Mouse (Mus musculus): Measurements from ENCODE around the gene Zc3h6.

Zc3h6 gene

DNA sequence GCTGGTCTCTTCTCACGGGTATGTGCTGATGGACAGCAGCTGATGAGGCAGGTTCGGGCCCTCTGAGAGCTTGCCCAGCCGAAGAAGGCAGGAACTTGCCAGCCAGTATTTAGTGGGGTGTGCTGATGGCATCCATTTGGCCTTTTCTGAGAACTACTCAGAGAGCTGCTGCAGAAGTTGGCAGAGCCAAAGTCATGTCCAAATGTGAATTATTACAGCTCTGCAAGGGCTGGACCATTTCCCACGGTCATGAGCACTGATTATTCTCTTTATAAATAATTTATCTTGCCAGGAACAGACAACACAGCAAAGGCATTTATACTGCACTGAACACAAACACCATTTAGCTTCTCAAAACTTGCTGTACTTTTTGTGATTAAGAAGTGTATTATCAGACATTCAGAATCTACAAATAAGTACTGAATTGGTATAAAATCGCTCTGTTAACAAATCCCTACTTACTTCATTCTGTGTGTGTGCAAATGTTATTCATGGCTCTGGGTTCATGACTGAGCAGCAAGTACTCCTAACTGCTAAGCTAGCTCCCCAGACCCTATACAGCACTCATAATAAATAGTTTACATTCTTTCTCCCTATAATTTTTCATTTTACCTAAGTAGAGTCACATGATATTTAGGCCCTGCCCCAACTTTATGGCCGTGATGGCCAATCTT, 79.1 kb downstream of the Zc3h6 start:
- WGBS, result 64% methylated on average over 6 of the region's 6 CpGs

DNA sequence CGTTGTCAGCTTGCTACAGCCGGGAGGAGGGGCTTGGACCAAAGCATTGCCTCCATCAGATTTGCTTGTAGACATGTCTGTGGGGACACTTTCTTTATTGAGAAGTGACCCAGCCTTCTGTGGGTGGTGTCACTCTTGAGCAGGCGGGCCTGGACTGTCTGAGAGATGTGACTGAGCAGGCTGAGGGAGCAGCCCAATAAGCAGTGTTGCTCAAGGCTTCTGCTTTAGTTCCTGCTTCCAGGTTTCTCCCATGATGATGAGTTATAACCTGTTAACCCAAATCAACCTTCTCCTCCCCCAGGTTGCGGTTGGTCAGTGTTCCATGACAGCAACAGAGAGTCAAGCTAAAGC, 79.6 kb downstream of the Zc3h6 start:
- 89% methylated on average over 4 of the region's 4 CpGs for WGBS

DNA sequence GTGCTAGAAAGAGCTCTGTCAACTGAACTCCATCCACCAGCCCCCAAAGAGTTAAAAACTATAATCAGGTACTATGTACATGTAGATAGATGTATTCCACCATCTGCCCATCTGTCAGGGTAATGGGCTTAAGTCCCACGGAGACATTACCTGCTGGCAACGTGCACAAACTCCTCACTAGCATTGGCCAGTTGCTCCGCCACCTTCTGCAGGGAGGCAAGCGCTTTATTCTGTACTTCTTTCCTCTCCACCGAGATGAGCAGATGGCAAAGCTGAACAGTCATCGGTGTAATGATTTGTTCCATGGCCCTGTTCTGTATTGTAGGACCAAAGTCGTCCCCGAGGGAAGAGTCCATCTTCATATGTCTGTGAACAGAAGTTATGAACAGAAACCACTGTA, 80.6 kb downstream of the Zc3h6 start, which contains the start of gene Vinac1:
Gene Vinac1, minus strand, starts transcription at position 362 of the 400 bp plus-strand sequence.
- WGBS, result 78% methylated on average over 8 of the region's 8 CpGs

DNA sequence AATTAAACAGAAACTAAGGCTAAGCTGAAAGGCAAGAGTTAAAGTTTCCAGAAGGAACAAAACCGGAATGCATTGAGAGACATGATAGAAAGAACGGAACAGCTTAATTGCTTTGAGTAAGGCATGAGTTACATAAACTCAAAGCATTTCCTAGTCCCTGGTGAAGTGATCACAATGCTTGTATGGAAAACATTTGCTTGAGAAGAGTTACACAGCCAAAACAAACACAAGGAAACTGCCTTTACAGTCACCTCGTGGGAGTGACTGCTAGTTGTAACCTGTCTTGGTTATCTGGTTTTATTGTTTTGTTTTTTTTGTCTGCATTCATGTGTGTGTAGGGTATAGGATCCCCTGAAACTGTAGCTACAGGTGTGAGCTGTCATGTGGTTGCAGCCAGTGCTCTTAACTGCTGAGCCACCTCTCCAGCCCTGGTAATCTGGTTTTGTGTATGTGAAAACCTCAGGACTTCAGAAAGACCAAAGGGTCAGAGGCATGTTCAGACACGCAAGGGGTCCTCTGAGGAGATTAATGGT, 85.3 kb downstream of the Zc3h6 start:
- 70% methylated on average over 4 of the region's 4 CpGs for WGBS

DNA sequence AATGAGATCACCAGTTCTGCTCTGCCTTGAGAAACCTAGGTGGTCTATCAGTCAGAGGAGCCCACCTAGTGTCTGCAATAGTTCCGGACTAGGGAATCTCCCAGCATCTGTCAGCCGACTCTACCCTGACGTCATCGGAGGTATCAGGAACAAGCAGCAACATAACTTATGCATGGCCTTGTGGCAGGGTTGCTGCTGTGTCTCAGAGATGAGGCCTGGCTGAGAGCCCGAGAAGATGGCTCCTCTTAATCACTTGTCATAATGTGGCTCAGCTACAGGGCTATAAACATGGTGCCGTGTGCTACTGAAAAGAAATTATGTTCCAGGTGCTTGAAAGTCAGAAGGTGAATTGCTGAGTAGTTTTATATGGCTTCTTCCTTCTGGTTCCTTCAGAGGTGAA, 88.5 kb downstream of the Zc3h6 start:
- 91% methylated on average over 6 of the region's 6 CpGs for WGBS

DNA sequence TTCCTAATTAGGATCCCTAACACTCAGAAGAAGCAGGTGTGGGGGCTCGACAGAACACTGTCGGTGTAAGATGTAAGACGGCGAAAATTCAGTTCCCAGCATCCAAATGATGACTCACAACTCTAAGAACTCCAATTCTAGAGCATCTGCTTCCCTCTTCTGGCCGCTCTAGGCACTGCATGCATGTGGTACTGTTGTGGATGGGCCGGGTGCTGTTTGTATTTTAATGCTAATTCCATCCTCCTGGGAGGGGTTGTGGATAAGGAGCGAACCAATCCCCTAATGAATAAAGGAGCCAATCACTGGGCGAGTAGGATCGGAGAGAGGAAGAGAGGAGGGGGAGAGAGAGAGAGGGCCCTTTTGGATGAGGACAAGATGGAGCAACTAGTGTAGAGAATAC, 89.4 kb downstream of the Zc3h6 start:
- 50% methylated on average over 9 of the region's 9 CpGs for WGBS

DNA sequence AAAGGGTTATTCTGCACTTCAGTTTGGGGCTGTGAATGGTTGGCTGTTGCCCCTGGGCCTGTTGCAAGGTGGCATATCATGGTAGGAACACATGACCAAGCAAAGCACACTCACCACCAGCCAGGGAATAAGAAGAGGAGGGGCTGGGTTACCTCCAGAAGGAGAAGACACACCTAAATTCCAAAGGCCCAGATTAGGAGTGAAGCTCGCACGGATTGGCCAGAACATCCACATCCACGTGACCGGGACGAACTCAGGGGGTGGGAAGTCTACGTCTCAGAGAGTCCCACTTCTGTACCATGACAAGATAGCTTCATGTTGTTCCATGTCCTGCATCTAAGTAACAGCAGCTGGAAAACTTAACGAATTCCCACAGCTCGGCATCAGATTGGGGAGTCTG, 90.1 kb downstream of the Zc3h6 start:
- WGBS, result 97% methylated on average over 8 of the region's 8 CpGs

DNA sequence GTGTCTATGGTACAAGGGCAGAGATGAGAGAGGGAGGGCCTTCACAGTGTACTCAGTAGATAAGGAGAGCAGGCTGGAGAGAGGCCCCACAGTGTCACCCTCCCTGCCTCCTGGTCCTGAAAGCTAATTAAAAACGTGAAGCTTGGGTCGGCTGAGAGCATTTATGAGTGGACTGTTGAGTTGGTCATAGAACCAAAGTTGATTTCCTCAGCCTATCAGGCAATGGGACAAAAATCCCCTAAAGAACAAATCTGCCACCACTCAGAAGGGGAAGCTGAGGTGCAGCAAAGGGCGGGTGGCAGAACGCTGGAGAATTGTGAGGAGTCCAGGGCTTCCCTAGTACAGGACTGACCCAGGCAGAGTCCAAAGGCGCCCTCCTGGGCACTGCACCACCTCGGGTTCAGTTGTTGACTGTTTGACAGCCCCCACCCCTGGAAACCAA, 90.7 kb downstream of the Zc3h6 start:
- WGBS, result 90% methylated on average over 6 of the region's 6 CpGs

DNA sequence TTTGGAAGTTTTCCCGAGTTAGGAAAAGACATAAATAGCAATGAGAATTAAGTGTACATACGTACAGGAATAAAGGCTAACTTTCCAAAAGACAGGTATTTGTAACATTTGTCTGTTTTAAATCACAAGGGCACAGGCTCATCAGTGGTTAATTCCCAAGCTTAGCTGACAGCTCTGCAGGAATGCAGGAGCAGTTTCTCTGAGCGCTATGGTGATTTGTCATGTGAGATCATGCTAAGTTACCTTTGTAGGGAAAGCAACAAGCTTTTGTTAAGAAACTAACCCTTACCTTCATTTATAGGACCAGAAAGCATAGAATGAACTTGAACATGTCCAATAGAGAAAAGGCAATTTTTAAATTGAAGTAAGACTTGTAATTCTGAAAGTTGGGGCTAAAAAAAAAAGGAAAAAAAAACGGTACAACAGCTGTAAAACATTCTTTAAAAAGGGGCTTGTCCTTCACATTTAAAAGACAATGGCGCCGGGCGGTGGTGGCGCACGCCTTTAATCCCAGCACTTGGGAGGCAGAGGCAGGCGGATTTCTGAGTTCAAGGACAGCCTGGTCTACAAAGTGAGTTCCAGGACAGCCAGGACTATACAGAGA, 94.4 kb downstream of the Zc3h6 start:
- WGBS, result 85% methylated on average over 10 of the region's 10 CpGs

DNA sequence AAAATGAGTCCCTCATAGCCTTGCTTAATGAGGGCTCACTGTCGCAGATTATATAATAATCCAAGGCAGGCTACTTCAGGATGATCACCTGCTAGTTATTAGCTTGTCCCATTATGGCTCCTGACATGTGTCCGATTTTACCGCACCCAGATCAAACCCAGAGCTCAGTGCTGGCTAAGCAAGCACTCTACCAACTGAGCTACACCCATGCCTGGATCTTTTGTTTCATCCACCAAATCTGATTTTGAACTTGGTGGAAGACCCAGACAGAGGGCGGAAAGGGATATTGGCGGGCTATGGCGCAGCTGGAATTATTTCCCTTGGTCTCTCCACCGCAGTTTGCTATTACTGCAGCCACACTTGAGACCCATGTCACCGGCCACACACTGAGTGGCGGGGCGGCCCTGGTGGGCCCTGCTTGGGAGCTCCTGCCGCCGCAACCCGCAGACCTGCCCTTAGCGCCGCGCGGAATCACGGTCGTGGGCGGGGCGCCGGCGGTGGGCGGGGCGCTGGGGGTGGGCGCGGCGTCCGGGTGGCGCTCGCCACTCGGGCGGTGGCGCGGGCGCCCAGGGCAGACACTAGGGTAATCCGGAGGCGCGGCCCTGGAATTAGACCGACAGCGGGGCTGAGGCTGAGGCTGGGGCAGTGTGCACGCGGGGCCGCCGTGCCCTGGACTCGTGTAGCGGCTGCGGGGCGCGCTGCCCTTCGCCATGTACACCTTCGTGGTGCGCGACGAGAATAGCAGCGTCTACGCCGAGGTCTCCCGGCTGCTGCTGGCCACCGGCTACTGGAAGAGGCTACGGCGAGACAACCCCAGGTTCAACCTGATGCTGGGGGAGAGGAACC, 98.5 kb downstream of the Zc3h6 start, which contains the start of gene Ttl:
Gene Ttl, plus strand, starts transcription at position 506 of the 846 bp plus-strand sequence.
- under 1% methylated on average over 62 of the region's 62 CpGs for WGBS

DNA sequence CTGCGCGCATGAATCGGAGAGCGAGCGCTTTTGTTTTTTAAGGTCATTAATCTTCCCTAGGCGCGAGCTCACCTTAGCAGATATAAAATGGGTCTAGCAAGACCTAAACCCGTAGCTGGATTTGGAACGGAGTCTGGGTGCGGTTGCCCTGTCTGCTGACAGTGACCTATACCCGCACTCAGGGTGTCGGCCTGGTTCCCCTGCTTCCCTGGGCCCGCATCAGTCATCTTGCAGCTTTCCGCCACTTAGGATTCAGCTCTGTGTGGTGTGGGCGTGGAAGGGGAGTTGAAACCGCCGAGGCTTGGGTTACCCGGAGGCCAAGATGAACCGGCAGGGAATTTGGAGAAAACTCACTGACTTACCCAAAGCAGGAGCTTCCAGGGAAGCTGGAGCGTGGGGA, 99.1 kb downstream of the Zc3h6 start:
- under 1% methylated on average over 20 of the region's 20 CpGs for WGBS

Data from cerebral cortex, adult 2 months (tissue).